Mouse (Mus musculus) forebrain, embryonic 10.5 days (tissue): Measurements from ENCODE around the gene Fgd4. TPM values are rescaled to one million over a fixed set of nuclear protein-coding genes. Genes with fewer than 3 reads are reported as not detected.

ENCODE experiments used
- DNase-seq: peaks from one replicate; pipeline ENCODE4 v3.0.0-alpha.2; 2017; ENCODE audit warnings: low spot score; ENCODE audit errors: extremely low spot score
- H3K27ac ChIP-seq: fragments of 300-500 bp; sonication (generic); 2 replicates; pipeline ENCODE4 v1.5.1; 2016; ENCODE audit warnings: mild to moderate bottlenecking
- H3K27me3 ChIP-seq: fragments of 300-500 bp; sonication (generic); 2 replicates; pipeline ENCODE4 v1.6.1; 2016; ENCODE audit warnings: mild to moderate bottlenecking; ENCODE audit not compliant: poor library complexity, severe bottlenecking
- H3K36me3 ChIP-seq: fragments of 300-500 bp; sonication (generic); replicated peaks from 2 replicates; pipeline ENCODE4 v1.6.1; 2016; ENCODE audit warnings: mild to moderate bottlenecking, moderate library complexity
- H3K4me1 ChIP-seq: fragments of 300-500 bp; sonication (generic); 2 replicates; pipeline ENCODE4 v1.6.1; 2016
- H3K4me3 ChIP-seq: fragments of 300-500 bp; sonication (generic); 2 replicates; pipeline ENCODE4 v1.5.1; 2016; ENCODE audit warnings: mild to moderate bottlenecking, moderate library complexity
- H3K9me3 ChIP-seq: fragments of 300-500 bp; sonication (generic); 2 replicates; pipeline ENCODE4 v1.6.1; 2016; ENCODE audit warnings: mild to moderate bottlenecking, moderate library complexity
- WGBS: fragments of 180-500 bp; shearing (Covaris S2); methylation state at CpG from one replicate; pipeline ENCODE4 v1.1.7; 2016; 5-methylcytosine and 5-hydroxymethylcytosine counted together
- polyA plus RNA-seq: library from polyadenylated mRNA; unstranded; fragments of >200 nt; fragmentation: Nextera tagmentation; extraction: Ambion mirVana; gene quantifications from 2 replicates; pipeline ENCODE4 v1.2.1, GENCODE M21; 2016

Gene Fgd4
- polyA plus RNA-seq, result 13.5 and 14.5 TPM in 2 replicates

DNA sequence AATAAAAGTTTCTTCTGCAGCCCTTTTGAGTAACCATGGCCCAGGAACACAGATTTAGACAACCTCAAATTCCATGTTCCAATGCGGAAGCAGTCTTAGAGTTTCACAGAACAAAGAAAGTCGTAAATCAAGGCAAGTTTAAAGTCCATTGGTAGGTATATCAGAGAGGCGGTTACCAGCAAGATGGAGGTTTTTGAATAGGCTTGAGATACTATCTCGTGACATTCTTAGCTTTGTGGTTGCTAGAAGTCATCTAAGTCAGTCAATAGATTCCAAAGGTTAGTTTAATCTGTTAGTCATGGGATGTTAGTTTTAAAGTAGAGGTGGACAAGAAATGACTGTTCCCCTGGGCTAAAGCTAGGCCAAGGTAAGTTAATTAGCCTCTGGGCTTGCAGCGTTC is at the start of gene Fgd4:
TSS of gene Fgd4 (minus strand) at position 89 of the 400 bp plus-strand sequence.
- Histone ChIP-seq H3K9me3 (no peaks in the 10 kb centered on the region), H3K4me3 (peak within 1 kb of the TSS; percentile 68), H3K27me3 (peaks cover 31% of the 10 kb centered on the region), H3K36me3 (no peaks in the 10 kb centered on the region), H3K27ac (peak within 1 kb of the TSS; percentile 87), H3K4me1 (peaks cover 15% of the 10 kb centered on the region)
- WGBS, result 45% methylated on average over 5 of the region's 5 CpGs
- no peak for DNase-seq

DNA sequence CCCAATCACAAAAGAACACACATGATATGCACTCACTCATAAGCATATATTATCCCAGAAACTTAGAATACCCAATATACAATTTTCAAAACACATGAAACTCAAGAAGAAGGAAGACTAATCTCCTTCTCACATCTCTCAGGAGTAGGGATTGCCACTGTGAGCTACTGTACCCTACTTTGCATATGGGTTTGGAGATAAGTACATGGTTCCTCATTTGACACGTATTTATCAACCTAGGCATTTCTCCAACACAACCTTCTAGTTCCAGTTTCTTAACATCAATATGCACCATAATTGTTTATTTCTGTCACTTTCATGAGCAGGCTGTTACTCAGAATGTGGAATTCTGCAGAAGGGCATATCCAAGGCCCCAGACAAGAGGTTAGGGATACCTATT is 44.8 kb upstream of the Fgd4 start:
- Histone ChIP-seq H3K27me3 (no peaks in the 10 kb centered on the region), H3K4me1 (no peaks in the 10 kb centered on the region), H3K27ac (no peak overlapping the region), H3K36me3 (no peaks in the 10 kb centered on the region), H3K9me3 (no peaks in the 10 kb centered on the region), H3K4me3 (no peak overlapping the region)
- no peak for DNase-seq
- 97% methylated on average over 1 of the region's 1 CpGs for whole genome bisulfite sequencing

DNA sequence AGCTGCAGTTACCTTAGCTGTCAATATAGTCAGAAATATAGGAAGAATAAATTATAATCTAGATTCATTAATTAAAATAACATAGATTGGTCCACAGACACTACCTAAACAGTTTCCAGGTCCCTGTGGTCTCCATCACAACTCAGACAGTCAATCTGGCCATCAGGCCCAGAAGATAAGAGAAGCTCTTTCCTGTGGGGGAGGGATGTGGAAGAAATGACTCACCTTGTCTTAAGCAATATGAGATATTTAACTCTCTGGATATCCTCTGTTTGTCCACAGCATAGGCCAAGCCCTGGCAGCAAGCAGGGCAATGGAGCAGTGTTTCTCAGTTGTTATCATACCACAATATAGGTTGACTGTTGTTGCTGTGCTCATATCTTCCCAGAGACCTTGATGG is 33.4 kb upstream of the Fgd4 start:
- Histone ChIP-seq H3K4me1 (no peaks in the 10 kb centered on the region), H3K27ac (no peak overlapping the region), H3K36me3 (no peaks in the 10 kb centered on the region), H3K27me3 (no peaks in the 10 kb centered on the region), H3K4me3 (no peak overlapping the region), H3K9me3 (peaks cover 29% of the 10 kb centered on the region)
- no peak for DNase-seq

DNA sequence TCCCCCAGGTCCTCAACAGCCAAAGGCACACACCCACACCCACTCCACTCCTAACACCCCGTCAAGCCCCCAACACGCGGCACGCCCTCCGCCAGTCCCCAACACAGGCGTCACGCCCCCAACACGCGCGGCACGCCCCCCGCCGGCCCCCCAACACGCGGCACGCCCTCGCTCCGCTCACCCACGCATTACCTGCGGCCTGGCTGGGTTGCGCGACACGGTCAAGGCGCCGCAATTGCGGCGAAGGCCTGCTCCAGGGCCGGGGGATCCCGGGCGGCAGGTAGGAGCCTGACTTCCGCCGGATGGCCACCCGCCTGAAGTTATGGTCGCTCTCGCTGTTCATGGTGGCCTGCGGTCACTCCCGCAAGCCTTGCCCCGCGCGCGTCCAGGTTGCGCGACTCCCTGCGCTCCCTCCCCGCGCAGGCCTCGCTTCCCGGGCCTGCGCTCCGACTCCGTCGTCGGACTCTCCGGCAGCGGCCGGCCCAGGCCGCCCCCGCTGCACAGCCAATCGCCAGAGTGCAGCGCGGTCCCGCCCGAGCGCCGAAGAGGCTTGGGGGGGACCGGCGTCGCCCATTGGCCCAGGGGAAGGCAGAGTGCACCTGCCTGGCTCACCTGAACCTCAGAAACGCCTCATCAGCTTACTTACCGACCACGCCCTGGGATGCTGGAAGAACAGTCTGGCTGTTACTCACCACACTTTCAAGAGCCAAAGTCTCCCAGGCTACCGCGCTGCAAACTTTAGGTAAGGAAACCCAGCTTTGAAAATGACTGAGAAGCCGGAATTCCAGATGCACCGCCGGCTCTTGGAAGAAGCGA is 555 bp downstream of the Fgd4 start:
- Histone ChIP-seq H3K4me1 (peaks cover 15% of the 10 kb centered on the region), H3K27ac (peak overlapping the region; percentile 87), H3K36me3 (no peaks in the 10 kb centered on the region), H3K9me3 (no peaks in the 10 kb centered on the region), H3K27me3 (peaks cover 31% of the 10 kb centered on the region), H3K4me3 (peak overlapping the region; percentile 68)
- under 1% methylated on average over 77 of the region's 77 CpGs for WGBS
- DNase-seq, result peak; percentile 52

DNA sequence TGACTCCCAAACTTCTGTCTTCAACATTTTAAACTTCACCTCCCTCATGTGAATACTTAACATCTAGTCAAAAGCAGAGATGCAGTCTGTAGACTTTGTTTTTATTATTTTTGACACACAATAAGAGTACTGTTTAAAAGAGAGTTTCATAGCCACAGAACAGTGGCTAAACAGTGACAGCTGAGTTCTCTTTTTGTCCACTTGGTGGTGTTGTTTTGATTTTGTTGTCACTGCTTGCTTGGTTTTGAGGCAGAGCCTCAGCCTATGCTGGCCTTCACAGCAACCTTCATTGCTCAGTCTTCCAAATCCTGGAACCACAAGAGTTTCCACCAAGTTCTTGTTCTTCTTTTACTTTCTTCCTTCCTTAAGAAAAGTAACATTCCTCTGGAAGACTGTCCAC is 3.8 kb downstream of the Fgd4 start:
- no peak overlapping the region for H3K27ac ChIP-seq
- no peaks in the 10 kb centered on the region for H3K36me3 ChIP-seq
- peaks cover 30% of the 10 kb centered on the region for H3K27me3 ChIP-seq
- DNase-seq, result no peak
- H3K4me1 ChIP-seq, result peaks cover 20% of the 10 kb centered on the region
- no peak overlapping the region for H3K4me3 ChIP-seq
- no peaks in the 10 kb centered on the region for H3K9me3 ChIP-seq

DNA sequence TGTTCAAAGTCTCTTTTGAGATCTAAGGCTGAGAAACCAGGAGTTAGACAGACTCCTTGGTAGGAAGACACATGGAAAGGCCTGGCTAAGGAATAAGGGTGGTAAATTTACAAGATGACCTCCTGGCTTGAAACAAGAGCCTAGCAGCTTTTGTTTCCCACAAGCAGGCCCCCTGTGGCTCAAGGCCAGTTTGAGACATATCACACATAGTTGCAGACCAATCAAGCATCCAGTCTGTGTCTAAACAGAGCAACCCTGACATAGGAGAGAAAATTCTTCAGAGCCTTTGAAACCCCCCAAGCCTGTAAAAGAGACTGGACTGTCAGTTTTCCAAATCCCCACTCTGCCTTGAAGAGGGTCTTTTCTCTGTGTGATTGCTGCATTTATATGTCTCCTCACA is 7.7 kb downstream of the Fgd4 start:
- DNase-seq, result no peak
- no peak overlapping the region for H3K27ac ChIP-seq
- H3K4me3 ChIP-seq, result no peak overlapping the region
- H3K36me3 ChIP-seq, result no peaks in the 10 kb centered on the region
- H3K9me3 ChIP-seq, result no peaks in the 10 kb centered on the region
- H3K27me3 ChIP-seq, result no peaks in the 10 kb centered on the region
- H3K4me1 ChIP-seq, result peaks cover 4% of the 10 kb centered on the region; the same call in 1 of the 2 replicates

DNA sequence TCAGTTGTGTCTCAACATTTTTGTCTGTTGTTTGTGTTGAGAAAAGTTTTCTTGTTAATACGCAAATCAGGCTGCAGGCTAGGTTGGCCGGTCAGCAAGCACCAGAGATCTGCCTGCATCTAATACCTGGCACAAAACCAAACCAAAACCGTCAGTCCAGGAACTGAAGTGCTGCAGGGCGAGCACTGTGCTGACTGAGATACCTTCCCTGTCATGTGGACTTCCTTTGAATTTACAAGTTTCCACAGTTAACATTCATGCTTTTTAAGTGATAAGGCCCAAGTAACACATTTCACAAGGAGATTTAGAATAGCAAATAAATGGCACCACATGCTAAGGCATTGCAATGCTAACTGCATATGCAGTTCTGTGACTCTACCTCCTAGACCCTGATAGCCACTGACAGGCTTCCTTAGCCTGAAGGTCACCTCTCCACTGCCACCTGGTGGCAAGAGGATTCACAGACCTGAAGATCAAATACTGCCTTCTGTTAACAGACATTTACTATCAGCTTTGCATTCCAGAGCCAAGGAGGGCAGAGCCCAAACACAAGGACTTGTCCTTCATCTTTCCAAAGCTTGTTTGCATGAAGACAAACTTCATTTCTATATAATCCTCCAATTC is 15.8 kb downstream of the Fgd4 start:
- DNase-seq, result peak; percentile 74

DNA sequence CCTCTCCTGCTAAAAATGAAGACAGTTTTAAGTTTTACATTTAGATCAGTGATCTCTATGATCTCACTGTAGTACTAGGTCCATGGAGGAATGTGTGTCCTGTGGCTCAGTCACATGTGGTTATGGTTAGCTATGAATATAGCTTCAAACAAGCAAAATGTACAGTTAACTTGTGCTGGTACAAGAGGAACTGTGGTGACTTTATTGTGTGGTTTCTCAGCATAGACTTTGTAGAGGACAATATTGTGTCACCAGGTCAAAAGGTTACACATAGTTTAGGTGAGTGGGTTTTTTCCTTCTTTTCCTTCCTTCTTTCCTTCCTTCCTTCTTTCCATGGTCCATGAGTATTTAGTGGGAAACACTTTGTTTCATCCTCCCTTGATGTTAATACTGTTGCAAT is 23.8 kb downstream of the Fgd4 start:
- no peak overlapping the region for H3K27ac ChIP-seq
- H3K9me3 ChIP-seq, result no peaks in the 10 kb centered on the region
- no peaks in the 10 kb centered on the region for H3K36me3 ChIP-seq
- no peak for DNase-seq
- no peak overlapping the region for H3K4me3 ChIP-seq
- H3K27me3 ChIP-seq, result no peaks in the 10 kb centered on the region
- H3K4me1 ChIP-seq, result no peaks in the 10 kb centered on the region

More for the DNA sequence above, 15.8 kb downstream of the Fgd4 start:
- no peak overlapping the region for H3K4me3 ChIP-seq
- no peaks in the 10 kb centered on the region for H3K27me3 ChIP-seq
- no peak overlapping the region for H3K27ac ChIP-seq
- no peaks in the 10 kb centered on the region for H3K9me3 ChIP-seq
- peaks cover 2% of the 10 kb centered on the region; the same call in 1 of the 2 replicates for H3K4me1 ChIP-seq
- 75% methylated on average over 4 of the region's 4 CpGs for WGBS
- no peaks in the 10 kb centered on the region for H3K36me3 ChIP-seq

DNA sequence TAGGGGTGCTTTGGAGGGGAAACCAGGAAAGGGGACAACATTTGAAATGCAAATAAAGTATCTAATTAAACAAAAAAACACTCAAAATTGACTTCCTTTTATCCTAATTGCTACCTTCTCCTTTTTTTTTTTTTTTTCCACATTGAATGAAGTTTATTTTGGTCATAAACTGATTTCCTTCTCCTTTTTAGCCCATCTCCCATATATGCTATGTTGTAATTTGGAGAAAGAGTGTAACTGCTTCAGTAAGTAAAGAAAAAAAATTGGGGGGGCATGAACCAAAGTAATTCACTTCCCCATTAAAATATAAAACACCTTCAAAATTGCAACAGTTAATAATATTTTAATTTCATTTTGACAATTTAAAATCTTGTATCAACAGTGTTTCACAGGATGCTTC is 25.8 kb downstream of the Fgd4 start:
- H3K9me3 ChIP-seq, result no peaks in the 10 kb centered on the region
- no peaks in the 10 kb centered on the region for H3K36me3 ChIP-seq
- H3K4me1 ChIP-seq, result no peaks in the 10 kb centered on the region
- no peak for DNase-seq
- no peak overlapping the region for H3K4me3 ChIP-seq
- H3K27ac ChIP-seq, result no peak overlapping the region
- no peaks in the 10 kb centered on the region for H3K27me3 ChIP-seq

DNA sequence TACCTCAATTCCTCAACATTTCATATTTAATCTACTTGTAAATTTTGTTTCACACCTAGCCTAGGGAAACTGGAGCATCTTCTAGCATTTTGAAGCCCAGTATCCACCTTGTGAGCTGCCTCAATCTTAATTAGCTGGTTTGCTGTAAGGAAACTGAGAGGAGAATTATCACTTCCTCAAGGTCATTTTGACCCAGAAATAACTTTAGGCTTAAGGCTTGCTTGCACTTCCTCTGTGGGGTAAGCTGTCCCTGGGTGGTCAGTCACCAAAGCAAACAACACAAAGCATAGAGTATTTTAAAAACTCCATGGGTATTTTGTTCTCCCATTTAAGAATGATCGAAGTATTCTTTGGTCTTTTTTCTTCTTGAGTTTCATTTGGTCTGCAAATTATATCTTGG is 27.2 kb downstream of the Fgd4 start:
- no peaks in the 10 kb centered on the region for H3K4me1 ChIP-seq
- H3K27ac ChIP-seq, result no peak overlapping the region
- no peak for DNase-seq
- no peaks in the 10 kb centered on the region for H3K36me3 ChIP-seq
- 92% methylated on average over 1 of the region's 1 CpGs for WGBS
- H3K27me3 ChIP-seq, result no peaks in the 10 kb centered on the region
- no peaks in the 10 kb centered on the region for H3K9me3 ChIP-seq
- H3K4me3 ChIP-seq, result no peak overlapping the region

DNA sequence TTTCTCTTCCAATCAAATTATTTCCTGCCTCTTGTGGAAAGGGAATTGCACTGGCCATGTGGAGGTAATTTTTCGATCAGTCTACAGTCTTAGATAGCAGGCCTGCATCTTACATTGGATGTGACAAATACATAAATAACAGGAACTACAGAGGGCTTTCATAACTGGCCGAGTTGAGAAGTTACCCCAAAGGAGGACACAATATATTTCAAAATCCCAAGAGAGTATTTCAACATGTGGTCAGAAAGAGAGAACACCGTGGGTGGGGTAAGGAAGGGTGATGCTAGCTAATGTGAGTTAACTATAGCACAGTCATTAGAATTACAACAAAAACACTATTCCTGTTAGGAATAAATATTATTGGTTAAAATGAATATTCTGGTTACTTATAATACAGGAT is 29.0 kb downstream of the Fgd4 start:
- H3K4me3 ChIP-seq, result no peak overlapping the region
- H3K27me3 ChIP-seq, result no peaks in the 10 kb centered on the region
- no peak overlapping the region for H3K27ac ChIP-seq
- WGBS, result 86% methylated on average over 3 of the region's 3 CpGs
- H3K9me3 ChIP-seq, result no peaks in the 10 kb centered on the region
- no peaks in the 10 kb centered on the region for H3K36me3 ChIP-seq
- H3K4me1 ChIP-seq, result no peaks in the 10 kb centered on the region
- DNase-seq, result no peak

DNA sequence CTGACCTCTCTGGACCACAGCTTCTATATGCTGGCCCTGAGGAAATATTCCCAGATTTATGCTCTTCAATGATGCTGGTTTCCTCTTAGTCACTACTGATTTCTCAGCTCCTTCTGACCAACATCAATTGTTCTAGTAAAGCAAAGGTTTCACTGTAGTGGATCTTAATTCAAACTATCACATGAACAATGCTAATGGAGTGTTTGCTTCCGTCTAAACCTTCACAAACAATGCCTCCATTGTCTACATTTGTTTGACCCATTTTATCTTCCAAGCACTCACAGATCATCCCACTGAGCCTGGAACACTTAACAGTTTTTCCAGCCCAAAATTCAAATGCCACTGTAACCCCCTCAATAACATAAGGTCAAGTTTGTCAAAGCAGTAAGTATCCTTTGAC is 33.6 kb downstream of the Fgd4 start:
- Histone ChIP-seq H3K4me1 (no peaks in the 10 kb centered on the region), H3K27me3 (no peaks in the 10 kb centered on the region), H3K9me3 (no peaks in the 10 kb centered on the region), H3K36me3 (no peaks in the 10 kb centered on the region), H3K4me3 (no peak overlapping the region), H3K27ac (no peak overlapping the region)
- DNase-seq, result no peak
- WGBS, result 53% methylated on average over 1 of the region's 1 CpGs

DNA sequence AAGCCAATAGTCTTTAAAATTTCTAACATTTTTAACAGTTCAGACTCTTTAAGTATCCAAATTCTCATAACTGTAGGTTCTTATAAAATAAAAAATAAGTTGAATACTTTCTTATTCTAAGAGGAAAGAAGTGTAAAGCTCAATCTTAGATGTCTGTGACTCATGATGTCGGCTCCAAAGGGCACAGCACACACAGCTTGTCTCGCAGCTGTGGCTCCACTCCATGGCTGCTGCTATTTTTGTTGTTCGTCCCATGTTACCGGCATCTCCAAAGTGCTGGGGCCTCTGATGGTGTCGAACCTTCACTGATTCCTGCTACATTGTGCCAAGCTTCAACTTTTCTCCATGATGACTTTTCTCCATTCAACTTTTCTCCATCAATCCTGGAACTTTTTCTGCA is 34.1 kb downstream of the Fgd4 start:
- no peak for DNase-seq
- Histone ChIP-seq H3K4me3 (no peak overlapping the region), H3K4me1 (no peaks in the 10 kb centered on the region), H3K27me3 (no peaks in the 10 kb centered on the region), H3K9me3 (no peaks in the 10 kb centered on the region), H3K27ac (no peak overlapping the region), H3K36me3 (no peaks in the 10 kb centered on the region)
- 87% methylated on average over 5 of the region's 5 CpGs for WGBS
